Mouse (Mus musculus) inflammation-experienced regulatory T-cells, adult 6 months (primary cell): ENCODE data around the gene Rrad. TPM values are rescaled to one million over a fixed set of nuclear protein-coding genes. Genes with fewer than 3 reads are reported as not detected.

Experiments
- polyA plus RNA-seq, 3 experiments: library from polyadenylated mRNA; unstranded; fragments of 100-300 nt; shearing (Covaris generic); gene quantifications; one replicate each; pipeline ENCODE4 v1.2.1; 2017

Gene Rrad
- polyA plus RNA-seq, 3 experiments from 2014 or later = 10.3 to 14.0 (median 11.0) TPM

Other genes starting within 250 kb of the Rrad start
- under 1 TPM; 0.32 to 0.78 (median 0.64) TPM for gene Cmtm4, start 235.5 kb downstream of the Rrad start, polyA plus RNA-seq
- gene Dync1li2, start 188.3 kb downstream of the Rrad start, polyA plus RNA-seq = 10 to 100 TPM; 23.7 to 32.8 (median 31.2) TPM
- not detected for gene Terb1, start 121.4 kb downstream of the Rrad start, polyA plus RNA-seq
- 100 to 1,000 TPM in 1 of 3 experiments, 10 to 100 TPM in 2; 80.0 to 101 (median 91.5) TPM for gene Nae1, start 96.7 kb downstream of the Rrad start, polyA plus RNA-seq
- gene Car7, start 96.6 kb downstream of the Rrad start, polyA plus RNA-seq = 1 to 10 TPM; 3.3 to 5.5 (median 5.3) TPM
- gene Pdp2, start 39.9 kb downstream of the Rrad start, polyA plus RNA-seq = 10 to 100 TPM; 13.9 to 19.6 (median 17.5) TPM
- not detected for gene Cdh16, start 6.9 kb downstream of the Rrad start, polyA plus RNA-seq
- gene Ciao2b, start 10.6 kb upstream of the Rrad start, polyA plus RNA-seq = 100 to 1,000 TPM; 101 to 136 (median 117) TPM
- not detected for gene Ces2a, start 102.7 kb upstream of the Rrad start, polyA plus RNA-seq
- gene Ces2b, start 200.2 kb upstream of the Rrad start, polyA plus RNA-seq = under 1 TPM in 1 of 3 experiments, not detected in 2; 0.13 TPM
- 10 to 100 TPM; 13.5 to 37.4 (median 35.5) TPM for gene Ces2c, start 215.7 kb upstream of the Rrad start, polyA plus RNA-seq